Mouse (Mus musculus) lung, postnatal 0 days (tissue): ENCODE measurements around the gene Ptprq.

Source experiments
- CTCF ChIP-seq: IDR thresholded peaks from 2 replicates; pipeline ENCODE4 v1.5.1; 2016; ENCODE audit warnings: antibody characterized with exemption, mild to moderate bottlenecking
- EP300 ChIP-seq: IDR thresholded peaks from 2 replicates; pipeline ENCODE4 v1.6.1; 2016; ENCODE audit warnings: antibody characterized with exemption, mild to moderate bottlenecking, control low read depth

DNA sequence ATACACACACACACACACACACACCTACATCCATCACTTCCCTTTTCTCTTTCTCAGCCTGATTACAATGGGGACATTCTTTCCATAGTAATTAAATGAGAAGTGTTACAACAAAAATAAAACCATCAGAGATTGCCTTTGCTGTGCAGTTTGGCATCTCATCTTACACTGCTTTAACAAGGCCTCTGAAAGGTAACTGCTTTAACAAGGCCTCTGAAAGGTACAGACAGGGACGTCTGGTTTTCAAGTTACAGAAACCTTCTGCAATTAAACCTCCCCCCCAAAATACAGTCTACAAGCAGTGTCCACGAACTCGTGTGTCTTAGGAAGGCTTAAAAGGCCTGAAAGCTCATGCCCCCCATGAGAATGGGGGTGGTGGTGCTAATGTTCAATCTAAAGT lies 150.8 kb downstream of the Ptprq start:
- TF ChIP-seq CTCF = no peak
- no peak for TF ChIP-seq EP300
